Mouse (Mus musculus) thymus, adult 2 months (tissue): ENCODE measurements around the gene Megf11.

ENCODE experiments used
- CTCF ChIP-seq: fragments of 200-500 bp; IDR thresholded peaks from 2 replicates; pipeline ENCODE4 v1.5.1; 2012; ENCODE audit warnings: mild to moderate bottlenecking, control low read depth, low read length, moderate library complexity, borderline replicate concordance; ENCODE audit not compliant: control insufficient read depth, poor library complexity, insufficient read depth; ENCODE audit errors: extremely low read depth
- POLR2A ChIP-seq: fragments of 200-500 bp; IDR thresholded peaks from 2 replicates; pipeline ENCODE4 v1.6.1; 2012; ENCODE audit warnings: mild to moderate bottlenecking, low read length, control low read depth, moderate library complexity; ENCODE audit not compliant: control insufficient read depth, poor library complexity, insufficient read depth; ENCODE audit errors: extremely low read depth

GRCm38 (mm10) chr9:64749314-64749713 is 363.9 kb downstream of the Megf11 start:
- TF ChIP-seq POLR2A (no peak), CTCF (no peak)
